Mouse (Mus musculus): Measurements from ENCODE around the gene Scml4. TPM values are rescaled to one million over a fixed set of nuclear protein-coding genes. Genes with fewer than 3 reads are reported as not detected.

Gene Scml4
- 1.2 and 2.0 TPM in 2 replicates for polyA plus RNA-seq (2015; fragmentation: Nextera tagmentation; extraction: Ambion mirVana)

- no peak for ATAC-seq (replicated peaks; ENCODE audit: extremely low read depth, insufficient read depth, low FRiP score)
- 54% methylated on average over 17 of the region's 17 CpGs for WGBS
- H3K9me3 ChIP-seq (replicated peaks; ENCODE audit: control insufficient read depth, low read length), result peaks cover 7% of the 10 kb centered on the region
These were observed at the start of gene Scml4 for GRCm38 (mm10) chr10:42860159-42860911. Gene Scml4, plus strand, starts transcription at chr10:42860370.

GRCm38 (mm10) chr10:42825923-42826322, 34.2 kb upstream of the Scml4 start:
- Histone ChIP-seq H3K9me3 (replicated peaks; ENCODE audit: control insufficient read depth, low read length) (no peaks in the 10 kb centered on the region), H3K4me3 (ENCODE audit: low read length) (no peak overlapping the region), H3K27me3 (ENCODE audit: control insufficient read depth, insufficient read depth, low read length) (no peaks in the 10 kb centered on the region), H3K27ac (ENCODE audit: low read length) (no peak overlapping the region), H3K4me1 (ENCODE audit: control insufficient read depth, insufficient read depth, low read length) (no peaks in the 10 kb centered on the region), H3K36me3 (ENCODE audit: control insufficient read depth, insufficient read depth) (peaks cover 35% of the 10 kb centered on the region), H3K9ac (ENCODE audit: low read length) (no peak overlapping the region), H3K4me2 (ENCODE audit: low read depth, low read length) (no peak overlapping the region)
- no peak for ATAC-seq (replicated peaks; ENCODE audit: extremely low read depth, insufficient read depth, low FRiP score)
- WGBS, result 76% methylated on average over 6 of the region's 6 CpGs

More at GRCm38 (mm10) chr10:42860159-42860911, at the start of gene Scml4:
- Histone ChIP-seq H3K27ac (ENCODE audit: low read length) (peak within 1 kb of the TSS; percentile 54; the same call in 1 of the 2 replicates), H3K4me3 (ENCODE audit: low read length) (peak within 1 kb of the TSS; percentile 23), H3K36me3 (ENCODE audit: control insufficient read depth, insufficient read depth) (no peaks in the 10 kb centered on the region), H3K4me2 (ENCODE audit: low read depth, low read length) (peak within 1 kb of the TSS; percentile 29; the same call in 1 of the 2 replicates), H3K9ac (ENCODE audit: low read length) (0 out of 2 replicates have a peak within 1 kb of the TSS, but pooled peaks have one; percentile 9), H3K27me3 (ENCODE audit: control insufficient read depth, insufficient read depth, low read length) (no peaks in the 10 kb centered on the region), H3K4me1 (ENCODE audit: control insufficient read depth, insufficient read depth, low read length) (peaks cover 5% of the 10 kb centered on the region; the same call in 1 of the 2 replicates)

- Histone ChIP-seq H3K4me3 (ENCODE audit: low read length) (no peak overlapping the region), H3K9me3 (replicated peaks; ENCODE audit: control insufficient read depth, low read length) (no peaks in the 10 kb centered on the region), H3K27ac (ENCODE audit: low read length) (no peak overlapping the region), H3K36me3 (ENCODE audit: control insufficient read depth, insufficient read depth) (peaks cover 39% of the 10 kb centered on the region), H3K4me2 (ENCODE audit: low read depth, low read length) (no peak overlapping the region), H3K4me1 (ENCODE audit: control insufficient read depth, insufficient read depth, low read length) (no peaks in the 10 kb centered on the region), H3K9ac (ENCODE audit: low read length) (no peak overlapping the region), H3K27me3 (ENCODE audit: control insufficient read depth, insufficient read depth, low read length) (no peaks in the 10 kb centered on the region)
- WGBS, result 82% methylated on average over 5 of the region's 5 CpGs
- no peak for ATAC-seq (replicated peaks; ENCODE audit: extremely low read depth, insufficient read depth, low FRiP score)
These were observed 33.0 kb upstream of the Scml4 start for GRCm38 (mm10) chr10:42827155-42827554.

- no peak for ATAC-seq (replicated peaks; ENCODE audit: extremely low read depth, insufficient read depth, low FRiP score)
- Histone ChIP-seq H3K4me3 (ENCODE audit: low read length) (no peak overlapping the region), H3K4me1 (ENCODE audit: control insufficient read depth, insufficient read depth, low read length) (no peaks in the 10 kb centered on the region), H3K9ac (ENCODE audit: low read length) (no peak overlapping the region), H3K27me3 (ENCODE audit: control insufficient read depth, insufficient read depth, low read length) (no peaks in the 10 kb centered on the region), H3K36me3 (ENCODE audit: control insufficient read depth, insufficient read depth) (peaks cover 33% of the 10 kb centered on the region), H3K9me3 (replicated peaks; ENCODE audit: control insufficient read depth, low read length) (no peaks in the 10 kb centered on the region), H3K4me2 (ENCODE audit: low read depth, low read length) (no peak overlapping the region), H3K27ac (ENCODE audit: low read length) (no peak overlapping the region)
- 67% methylated on average over 2 of the region's 2 CpGs for WGBS
These were observed 30.2 kb upstream of the Scml4 start for GRCm38 (mm10) chr10:42830007-42830406.

- 56% methylated on average over 6 of the region's 6 CpGs for WGBS
- no peak for ATAC-seq (replicated peaks; ENCODE audit: extremely low read depth, insufficient read depth, low FRiP score)
These were observed 29.8 kb upstream of the Scml4 start for GRCm38 (mm10) chr10:42830409-42830808.

GRCm38 (mm10) chr10:42832677-42833076, 27.5 kb upstream of the Scml4 start:
- H3K4me1 ChIP-seq (ENCODE audit: control insufficient read depth, insufficient read depth, low read length), result no peaks in the 10 kb centered on the region
- H3K36me3 ChIP-seq (ENCODE audit: control insufficient read depth, insufficient read depth), result peaks cover 35% of the 10 kb centered on the region
- no peak overlapping the region for H3K4me2 ChIP-seq (ENCODE audit: low read depth, low read length)
- no peak overlapping the region for H3K27ac ChIP-seq (ENCODE audit: low read length)
- no peak overlapping the region for H3K9ac ChIP-seq (ENCODE audit: low read length)
- WGBS, result 51% methylated on average over 4 of the region's 4 CpGs
- no peaks in the 10 kb centered on the region for H3K9me3 ChIP-seq (replicated peaks; ENCODE audit: control insufficient read depth, low read length)
- no peaks in the 10 kb centered on the region for H3K27me3 ChIP-seq (ENCODE audit: control insufficient read depth, insufficient read depth, low read length)
- H3K4me3 ChIP-seq (ENCODE audit: low read length), result no peak overlapping the region
- no peak for ATAC-seq (replicated peaks; ENCODE audit: extremely low read depth, insufficient read depth, low FRiP score)

More at GRCm38 (mm10) chr10:42830409-42830808, 29.8 kb upstream of the Scml4 start:
- Histone ChIP-seq H3K9me3 (replicated peaks; ENCODE audit: control insufficient read depth, low read length) (no peaks in the 10 kb centered on the region), H3K9ac (ENCODE audit: low read length) (no peak overlapping the region), H3K36me3 (ENCODE audit: control insufficient read depth, insufficient read depth) (peaks cover 31% of the 10 kb centered on the region), H3K4me2 (ENCODE audit: low read depth, low read length) (no peak overlapping the region), H3K27me3 (ENCODE audit: control insufficient read depth, insufficient read depth, low read length) (no peaks in the 10 kb centered on the region), H3K4me1 (ENCODE audit: control insufficient read depth, insufficient read depth, low read length) (no peaks in the 10 kb centered on the region), H3K4me3 (ENCODE audit: low read length) (no peak overlapping the region), H3K27ac (ENCODE audit: low read length) (no peak overlapping the region)

GRCm38 (mm10) chr10:42833871-42834727, 26.1 kb upstream of the Scml4 start:
- H3K36me3 ChIP-seq (ENCODE audit: control insufficient read depth, insufficient read depth), result peaks cover 27% of the 10 kb centered on the region; the same call in 1 of the 2 replicates
- no peak overlapping the region for H3K4me2 ChIP-seq (ENCODE audit: low read depth, low read length)
- no peak for ATAC-seq (replicated peaks; ENCODE audit: extremely low read depth, insufficient read depth, low FRiP score)
- no peaks in the 10 kb centered on the region for H3K27me3 ChIP-seq (ENCODE audit: control insufficient read depth, insufficient read depth, low read length)
- 84% methylated on average over 4 of the region's 4 CpGs for WGBS
- H3K9me3 ChIP-seq (replicated peaks; ENCODE audit: control insufficient read depth, low read length), result 0 out of 2 replicates have a peak, but pooled peaks cover 4% of the 10 kb centered on the region
- H3K9ac ChIP-seq (ENCODE audit: low read length), result no peak overlapping the region
- no peak overlapping the region for H3K4me3 ChIP-seq (ENCODE audit: low read length)
- no peak overlapping the region for H3K27ac ChIP-seq (ENCODE audit: low read length)
- H3K4me1 ChIP-seq (ENCODE audit: control insufficient read depth, insufficient read depth, low read length), result no peaks in the 10 kb centered on the region

- no peak overlapping the region for H3K27ac ChIP-seq (ENCODE audit: low read length)
- H3K4me1 ChIP-seq (ENCODE audit: control insufficient read depth, insufficient read depth, low read length), result no peaks in the 10 kb centered on the region
- peaks cover 12% of the 10 kb centered on the region; the same call in 1 of the 2 replicates for H3K36me3 ChIP-seq (ENCODE audit: control insufficient read depth, insufficient read depth)
These were observed 22.1 kb upstream of the Scml4 start for GRCm38 (mm10) chr10:42838106-42838505.

More at GRCm38 (mm10) chr10:42838106-42838505, 22.1 kb upstream of the Scml4 start:
- 86% methylated on average over 4 of the region's 4 CpGs for WGBS
- Histone ChIP-seq H3K27me3 (ENCODE audit: control insufficient read depth, insufficient read depth, low read length) (no peaks in the 10 kb centered on the region), H3K9me3 (replicated peaks; ENCODE audit: control insufficient read depth, low read length) (0 out of 2 replicates have a peak, but pooled peaks cover 4% of the 10 kb centered on the region), H3K4me2 (ENCODE audit: low read depth, low read length) (no peak overlapping the region), H3K4me3 (ENCODE audit: low read length) (no peak overlapping the region), H3K9ac (ENCODE audit: low read length) (no peak overlapping the region)
- no peak for ATAC-seq (replicated peaks; ENCODE audit: extremely low read depth, insufficient read depth, low FRiP score)

Data from heart, embryonic 16.5 days (tissue).